Mouse (Mus musculus): ENCODE results near the gene Gm21188.
"Not testable (repeated sequence)": the region's sequence is repeated elsewhere in the genome, so short reads cannot be mapped to it uniquely, and the experiment has no call there.

GRCm38 (mm10) chr13:120027368-120027767 is 24.6 kb downstream of the Gm21188 start:
- TF ChIP-seq CTCF, EP300 (IDR thresholded peaks at IDR 0.05; ENCODE audit: low read depth): not testable (repeated sequence)

Measured in liver, embryonic 14.5 days (tissue).